Mouse (Mus musculus): Measurements from ENCODE around the gene Mvd. TPM values are rescaled to one million over a fixed set of nuclear protein-coding genes. Genes with fewer than 3 reads are reported as not detected.
A peak's percentile ranks its signal among the peaks of the same experiment; 100 is the strongest.

Mvd gene
- polyA plus RNA-seq, 1 experiment from 2014 or later, result 73.2 TPM

- ATAC-seq (ENCODE audit: low FRiP score), result no peak
- WGBS, result 87% methylated on average over 13 of the region's 13 CpGs
- H3K9ac ChIP-seq (replicated peaks), result no peak overlapping the region
- peaks cover 40% of the 10 kb centered on the region for H3K36me3 ChIP-seq
- H3K4me1 ChIP-seq, result no peaks in the 10 kb centered on the region; the same call in 1 of the 2 replicates
- no peak overlapping the region for H3K27ac ChIP-seq (replicated peaks)
- no peaks in the 10 kb centered on the region for H3K9me3 ChIP-seq (replicated peaks)
- no peak overlapping the region for H3K4me2 ChIP-seq
- peaks cover 12% of the 10 kb centered on the region for H3K27me3 ChIP-seq (replicated peaks)
- H3K4me3 ChIP-seq (replicated peaks), result no peak overlapping the region
Measured at GRCm38 (mm10) chr8:122467816-122468215, 24.6 kb upstream of the Mvd start.

- Histone ChIP-seq H3K27ac (replicated peaks) (no peak overlapping the region), H3K27me3 (replicated peaks) (peaks cover 40% of the 10 kb centered on the region), H3K9ac (replicated peaks) (no peak overlapping the region), H3K36me3 (peaks cover 33% of the 10 kb centered on the region), H3K4me3 (replicated peaks) (no peak overlapping the region), H3K9me3 (replicated peaks) (no peaks in the 10 kb centered on the region), H3K4me2 (no peak overlapping the region), H3K4me1 (peaks cover 15% of the 10 kb centered on the region)
- ATAC-seq (ENCODE audit: low FRiP score), result no peak
- 72% methylated on average over 7 of the region's 7 CpGs for WGBS
Measured at GRCm38 (mm10) chr8:122464985-122465384, 21.8 kb upstream of the Mvd start.

- peaks cover 50% of the 10 kb centered on the region for H3K27me3 ChIP-seq (replicated peaks)
- peaks cover 26% of the 10 kb centered on the region for H3K36me3 ChIP-seq
- ATAC-seq (ENCODE audit: low FRiP score), result no peak
- H3K27ac ChIP-seq (replicated peaks), result no peak overlapping the region
- H3K9ac ChIP-seq (replicated peaks), result no peak overlapping the region
- H3K4me2 ChIP-seq, result no peak overlapping the region
- H3K4me1 ChIP-seq, result peaks cover 17% of the 10 kb centered on the region
- 68% methylated on average over 12 of the region's 12 CpGs for WGBS
- no peak overlapping the region for H3K4me3 ChIP-seq (replicated peaks)
- no peaks in the 10 kb centered on the region for H3K9me3 ChIP-seq (replicated peaks)
Measured at GRCm38 (mm10) chr8:122463651-122464640, 20.7 kb upstream of the Mvd start.

GRCm38 (mm10) chr8:122462510-122462909, 19.3 kb upstream of the Mvd start:
- Histone ChIP-seq H3K9me3 (replicated peaks) (no peaks in the 10 kb centered on the region), H3K27me3 (replicated peaks) (peaks cover 60% of the 10 kb centered on the region), H3K27ac (replicated peaks) (no peak overlapping the region), H3K4me2 (no peak overlapping the region), H3K4me1 (peaks cover 17% of the 10 kb centered on the region), H3K36me3 (peaks cover 19% of the 10 kb centered on the region), H3K4me3 (replicated peaks) (no peak overlapping the region), H3K9ac (replicated peaks) (no peak overlapping the region)
- 75% methylated on average over 8 of the region's 8 CpGs for WGBS
- ATAC-seq (ENCODE audit: low FRiP score), result no peak

GRCm38 (mm10) chr8:122461473-122462148, 18.4 kb upstream of the Mvd start:
- no peak overlapping the region for H3K4me2 ChIP-seq
- H3K9me3 ChIP-seq (replicated peaks), result no peaks in the 10 kb centered on the region
- no peak for ATAC-seq (ENCODE audit: low FRiP score)
- H3K4me1 ChIP-seq, result peaks cover 17% of the 10 kb centered on the region
- WGBS, result 60% methylated on average over 11 of the region's 11 CpGs
- no peak overlapping the region for H3K27ac ChIP-seq (replicated peaks)
- H3K9ac ChIP-seq (replicated peaks), result no peak overlapping the region
- no peak overlapping the region for H3K4me3 ChIP-seq (replicated peaks)
- peaks cover 14% of the 10 kb centered on the region for H3K36me3 ChIP-seq
- H3K27me3 ChIP-seq (replicated peaks), result peaks cover 60% of the 10 kb centered on the region

- peak within 1 kb of the TSS; percentile 86 for H3K4me2 ChIP-seq
- H3K27me3 ChIP-seq (replicated peaks), result peaks cover 63% of the 10 kb centered on the region
Measured at GRCm38 (mm10) chr8:122460524-122461472, 17.6 kb upstream of the Mvd start, which contains the start of gene Snai3. TSS of gene Snai3 (minus strand) at chr8:122460733.

GRCm38 (mm10) chr8:122459990-122460389, 16.8 kb upstream of the Mvd start:
- Histone ChIP-seq H3K36me3 (no peaks in the 10 kb centered on the region), H3K4me1 (peaks cover 17% of the 10 kb centered on the region), H3K27ac (replicated peaks) (no peak overlapping the region), H3K4me2 (peak overlapping the region; percentile 86), H3K27me3 (replicated peaks) (peaks cover 67% of the 10 kb centered on the region), H3K9me3 (replicated peaks) (no peaks in the 10 kb centered on the region), H3K4me3 (replicated peaks) (peak overlapping the region; percentile 35), H3K9ac (replicated peaks) (no peak overlapping the region)
- WGBS, result 29% methylated on average over 7 of the region's 7 CpGs
- ATAC-seq (ENCODE audit: low FRiP score), result no peak

More at GRCm38 (mm10) chr8:122460524-122461472, 17.6 kb upstream of the Mvd start, which contains the start of gene Snai3:
- 2% methylated on average over 56 of the region's 56 CpGs for WGBS
- Histone ChIP-seq H3K9ac (replicated peaks) (peak within 1 kb of the TSS; percentile 5; the same call in 1 of the 2 replicates), H3K27ac (replicated peaks) (no peak within 1 kb of the TSS), H3K36me3 (0 out of 2 replicates have a peak, but pooled peaks cover 6% of the 10 kb centered on the region), H3K4me1 (peaks cover 17% of the 10 kb centered on the region), H3K9me3 (replicated peaks) (no peaks in the 10 kb centered on the region), H3K4me3 (replicated peaks) (peak within 1 kb of the TSS; percentile 35)
- peak; percentile 53 for ATAC-seq (ENCODE audit: low FRiP score)

- Histone ChIP-seq H3K4me2 (no peak overlapping the region), H3K4me3 (replicated peaks) (no peak overlapping the region), H3K36me3 (no peaks in the 10 kb centered on the region), H3K4me1 (peaks cover 17% of the 10 kb centered on the region), H3K27ac (replicated peaks) (no peak overlapping the region), H3K9me3 (replicated peaks) (no peaks in the 10 kb centered on the region), H3K9ac (replicated peaks) (no peak overlapping the region), H3K27me3 (replicated peaks) (peaks cover 67% of the 10 kb centered on the region)
- ATAC-seq (ENCODE audit: low FRiP score), result no peak
- 66% methylated on average over 6 of the region's 6 CpGs for WGBS
Measured at GRCm38 (mm10) chr8:122459218-122459900, 16.1 kb upstream of the Mvd start.

- H3K4me2 ChIP-seq, result no peak overlapping the region
- no peak overlapping the region for H3K4me3 ChIP-seq (replicated peaks)
- H3K9me3 ChIP-seq (replicated peaks), result no peaks in the 10 kb centered on the region
- no peaks in the 10 kb centered on the region for H3K36me3 ChIP-seq
- peaks cover 17% of the 10 kb centered on the region for H3K4me1 ChIP-seq
- H3K9ac ChIP-seq (replicated peaks), result no peak overlapping the region
- WGBS, result 82% methylated on average over 11 of the region's 11 CpGs
- H3K27ac ChIP-seq (replicated peaks), result no peak overlapping the region
- peaks cover 49% of the 10 kb centered on the region for H3K27me3 ChIP-seq (replicated peaks)
- ATAC-seq (ENCODE audit: low FRiP score), result no peak
Measured at GRCm38 (mm10) chr8:122457171-122457570, 13.9 kb upstream of the Mvd start.

GRCm38 (mm10) chr8:122454409-122454808, 11.2 kb upstream of the Mvd start:
- ATAC-seq (ENCODE audit: low FRiP score), result no peak
- 85% methylated on average over 6 of the region's 6 CpGs for WGBS

More at GRCm38 (mm10) chr8:122454409-122454808, 11.2 kb upstream of the Mvd start:
- H3K4me3 ChIP-seq (replicated peaks), result no peak overlapping the region
- no peaks in the 10 kb centered on the region for H3K36me3 ChIP-seq
- peaks cover 21% of the 10 kb centered on the region for H3K27me3 ChIP-seq (replicated peaks)
- H3K9me3 ChIP-seq (replicated peaks), result no peaks in the 10 kb centered on the region
- H3K27ac ChIP-seq (replicated peaks), result no peak overlapping the region
- H3K4me1 ChIP-seq, result no peaks in the 10 kb centered on the region
- no peak overlapping the region for H3K4me2 ChIP-seq
- H3K9ac ChIP-seq (replicated peaks), result no peak overlapping the region

Data from neural tube, embryonic 15.5 days (tissue).